Comparison of ENCODE assay signal across 17 mouse cellular contexts in the genomic region with DNA sequence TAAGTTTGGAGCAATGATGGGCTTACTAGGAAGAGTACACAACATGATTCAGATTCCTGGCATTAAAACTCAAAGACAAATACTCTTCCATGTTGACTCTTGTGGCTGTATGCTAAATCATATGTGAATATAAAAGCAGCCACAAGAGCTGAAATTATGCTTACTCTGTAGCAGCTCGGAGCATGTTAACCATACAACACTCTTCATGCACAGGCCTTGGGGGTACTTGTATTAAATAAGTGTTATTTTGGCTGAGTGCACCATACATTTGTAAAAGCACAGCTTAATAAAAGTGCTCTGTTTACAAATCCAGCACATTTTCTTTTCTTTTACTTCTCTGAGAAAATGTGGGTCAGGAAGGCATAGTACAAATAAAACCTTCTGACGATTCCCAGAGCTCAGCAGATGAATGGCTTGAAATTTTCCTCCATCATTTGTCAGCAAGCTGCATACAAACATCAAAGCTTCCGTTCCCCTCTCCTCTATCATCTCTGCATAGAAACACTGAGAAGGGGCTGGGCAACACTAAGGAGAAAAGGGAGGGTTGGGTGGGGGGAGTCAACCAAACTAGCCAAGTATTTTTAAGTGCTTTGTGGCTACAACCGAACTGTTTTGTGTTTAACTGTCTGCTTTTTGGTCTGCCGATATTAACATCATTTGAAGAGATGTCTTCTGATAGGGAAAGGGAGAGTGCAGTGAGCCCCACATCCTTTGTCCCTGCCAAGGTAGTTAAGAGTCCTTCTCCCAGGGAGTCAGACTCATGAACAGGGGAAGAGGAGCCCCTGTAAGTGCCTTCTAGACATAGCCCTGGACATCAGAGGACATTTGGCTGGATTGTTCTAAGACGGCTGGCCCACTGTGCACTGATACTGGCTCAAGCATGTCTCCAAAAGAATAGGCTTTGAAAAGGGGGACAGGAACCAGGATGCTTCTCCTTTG.
DNase-seq lines count a peak whose midpoint lies in the region; ATAC-seq lines count a peak whose summit lies in the region.
"Had no signal": no experiment of that assay in that cellular context is flagged by ENCODE, and none has a peak within 500 bp of the region (broad histone marks: within the 10 kb centered on the region; RNA-seq: fewer than 3 reads in every experiment).

No protein-coding gene starts in this region.

- DNase-seq in lung, postnatal 36 days: no peak
- DNase-seq in embryonic facial prominence, embryonic 14.5 days (ENCODE audit: low spot score): peak; percentile 63
- no peak for DNase-seq in limb, embryonic 11.5 days (ENCODE audit: low spot score)
- DNase-seq in heart, postnatal 36 days: no peak
- DNase-seq in spleen, postnatal 4 days (ENCODE audit: low spot score in 2 of 2): no peak
- DNase-seq: adrenal gland, adult 2 months; cerebellum, adult 8-10 months; kidney, adult 9 months; liver; lung, adult 18-20 months had no signal

- no peaks in the 10 kb centered on the region for H3K27me3 ChIP-seq in lung, embryonic 16.5 days (ENCODE audit: control insufficient read depth, insufficient read depth, low read depth, low read length)
- no peaks in the 10 kb centered on the region for H3K27me3 ChIP-seq in embryonic facial prominence, embryonic 14.5 days (replicated peaks; ENCODE audit: control insufficient read depth, insufficient read depth, low read length)
- no peaks in the 10 kb centered on the region for H3K27me3 ChIP-seq in limb, embryonic 11.5 days (ENCODE audit: control insufficient read depth, insufficient read depth, low read length)
- H3K27me3 ChIP-seq in stomach, embryonic 15.5 days (replicated peaks): no peaks in the 10 kb centered on the region
- H3K27me3 ChIP-seq: heart, embryonic 15.5 days; midbrain, embryonic 12.5 days; neural tube, embryonic 12.5 days had no signal

- no peaks in the 10 kb centered on the region for H3K9me3 ChIP-seq in lung, embryonic 16.5 days (ENCODE audit: control insufficient read depth, low read length)
- H3K9me3 ChIP-seq in embryonic facial prominence, embryonic 14.5 days (ENCODE audit: control insufficient read depth, low read length): no peaks in the 10 kb centered on the region
- H3K9me3 ChIP-seq in limb, embryonic 11.5 days (ENCODE audit: control insufficient read depth, low read length): no peaks in the 10 kb centered on the region
- H3K9me3 ChIP-seq in stomach, embryonic 15.5 days: no peaks in the 10 kb centered on the region
- H3K9me3 ChIP-seq: heart, embryonic 15.5 days; midbrain, embryonic 12.5 days; neural tube, embryonic 12.5 days had no signal

- 23% methylated on average over 6 of the region's 6 CpGs for WGBS in lung, embryonic 16.5 days
- WGBS in embryonic facial prominence, embryonic 14.5 days: 41% methylated on average over 6 of the region's 6 CpGs
- WGBS in limb, embryonic 11.5 days: 67% methylated on average over 6 of the region's 6 CpGs
- 21% methylated on average over 6 of the region's 6 CpGs for WGBS in stomach, embryonic 15.5 days

- peak; percentile 79 for ATAC-seq in lung, embryonic 16.5 days (ENCODE audit: low read depth)
- ATAC-seq in embryonic facial prominence, embryonic 14.5 days (ENCODE audit: low read depth): 0 out of 2 replicates have a peak, but pooled peaks have one; percentile 33
- no peak for ATAC-seq in limb, embryonic 11.5 days (ENCODE audit: insufficient number of reproducible peaks, low FRiP score, low TSS enrichment, low read depth)
- peak; percentile 65; the same call in 1 of the 2 replicates for ATAC-seq in stomach, embryonic 15.5 days (ENCODE audit: insufficient read depth, low FRiP score, low read depth)
- ATAC-seq: CD4-positive, CD25-positive, alpha-beta regulatory T cell, adult 4 months had no signal

- H3K9ac ChIP-seq in lung, embryonic 16.5 days (ENCODE audit: low read length): no peak overlapping the region; the same call in 1 of the 2 replicates
- H3K9ac ChIP-seq in embryonic facial prominence, embryonic 14.5 days (ENCODE audit: low read depth, low read length): no peak overlapping the region
- H3K9ac ChIP-seq in limb, embryonic 11.5 days (ENCODE audit: low read length): no peak overlapping the region
- H3K9ac ChIP-seq in stomach, embryonic 15.5 days: no peak overlapping the region
- H3K9ac ChIP-seq: heart, embryonic 15.5 days; hindbrain, embryonic 14.5 days; midbrain, embryonic 12.5 days; neural tube, embryonic 12.5 days had no signal

- H3K27ac ChIP-seq in lung, embryonic 16.5 days (ENCODE audit: low read length): peak overlapping the region; percentile 67
- H3K27ac ChIP-seq in embryonic facial prominence, embryonic 14.5 days (replicated peaks; ENCODE audit: low read depth, low read length): peak overlapping the region; percentile 86
- peak overlapping the region; percentile 47; the same call in 1 of the 2 replicates for H3K27ac ChIP-seq in limb, embryonic 11.5 days (replicated peaks; ENCODE audit: low read depth, low read length)
- H3K27ac ChIP-seq in stomach, embryonic 15.5 days: peak overlapping the region; percentile 87
- H3K27ac ChIP-seq: heart, embryonic 15.5 days; hindbrain, embryonic 14.5 days; midbrain, embryonic 12.5 days; neural tube, embryonic 12.5 days had no signal

- intact Hi-C loops in heart, postnatal 36 days (cut with DNase I): loop anchor here (2.0 kb wide), 1 partner anchor 51 kb away; no protein-coding TSS in a partner anchor

- H3K4me3 ChIP-seq in lung, embryonic 16.5 days (ENCODE audit: low read length): no peak overlapping the region
- H3K4me3 ChIP-seq in embryonic facial prominence, embryonic 14.5 days (ENCODE audit: low read depth, low read length): no peak overlapping the region
- no peak overlapping the region for H3K4me3 ChIP-seq in limb, embryonic 11.5 days (ENCODE audit: low read depth, low read length)
- no peak overlapping the region for H3K4me3 ChIP-seq in stomach, embryonic 15.5 days (replicated peaks)
- H3K4me3 ChIP-seq: heart, embryonic 15.5 days; midbrain, embryonic 12.5 days; neural tube, embryonic 12.5 days had no signal

- H3K4me2 ChIP-seq in lung, embryonic 16.5 days (ENCODE audit: low read depth, low read length): no peak overlapping the region
- peak overlapping the region; percentile 10; the same call in 1 of the 2 replicates for H3K4me2 ChIP-seq in embryonic facial prominence, embryonic 14.5 days (ENCODE audit: low read depth, low read length)
- H3K4me2 ChIP-seq in limb, embryonic 11.5 days (ENCODE audit: low read depth, severe bottlenecking): no peak overlapping the region
- no peak overlapping the region for H3K4me2 ChIP-seq in stomach, embryonic 15.5 days
- H3K4me2 ChIP-seq: heart, embryonic 15.5 days; hindbrain, embryonic 14.5 days; midbrain, embryonic 12.5 days; neural tube, embryonic 12.5 days had no signal

- peaks cover 5% of the 10 kb centered on the region for H3K4me1 ChIP-seq in lung, embryonic 16.5 days (replicated peaks; ENCODE audit: control insufficient read depth, insufficient read depth, low read length)
- 0 out of 2 replicates have a peak, but pooled peaks cover 4% of the 10 kb centered on the region for H3K4me1 ChIP-seq in embryonic facial prominence, embryonic 14.5 days (ENCODE audit: control insufficient read depth, insufficient read depth, low read length)
- H3K4me1 ChIP-seq in limb, embryonic 11.5 days (ENCODE audit: control insufficient read depth, insufficient read depth, low read length): peaks cover 4% of the 10 kb centered on the region
- H3K4me1 ChIP-seq in stomach, embryonic 15.5 days: no peaks in the 10 kb centered on the region
- H3K4me1 ChIP-seq: heart, embryonic 15.5 days; neural tube, embryonic 12.5 days had no signal

- no peaks in the 10 kb centered on the region for H3K36me3 ChIP-seq in lung, embryonic 16.5 days (ENCODE audit: control insufficient read depth, insufficient read depth, low read length)
- no peaks in the 10 kb centered on the region for H3K36me3 ChIP-seq in embryonic facial prominence, embryonic 14.5 days (ENCODE audit: control insufficient read depth, insufficient read depth, low read length)
- no peaks in the 10 kb centered on the region for H3K36me3 ChIP-seq in limb, embryonic 11.5 days (ENCODE audit: control insufficient read depth, insufficient read depth, low read length)
- H3K36me3 ChIP-seq in stomach, embryonic 15.5 days: no peaks in the 10 kb centered on the region
- H3K36me3 ChIP-seq: heart, embryonic 15.5 days; midbrain, embryonic 12.5 days; neural tube, embryonic 12.5 days had no signal
